Mouse (Mus musculus): Measurements from ENCODE around the gene Capn2.

The Capn2 gene

DNA sequence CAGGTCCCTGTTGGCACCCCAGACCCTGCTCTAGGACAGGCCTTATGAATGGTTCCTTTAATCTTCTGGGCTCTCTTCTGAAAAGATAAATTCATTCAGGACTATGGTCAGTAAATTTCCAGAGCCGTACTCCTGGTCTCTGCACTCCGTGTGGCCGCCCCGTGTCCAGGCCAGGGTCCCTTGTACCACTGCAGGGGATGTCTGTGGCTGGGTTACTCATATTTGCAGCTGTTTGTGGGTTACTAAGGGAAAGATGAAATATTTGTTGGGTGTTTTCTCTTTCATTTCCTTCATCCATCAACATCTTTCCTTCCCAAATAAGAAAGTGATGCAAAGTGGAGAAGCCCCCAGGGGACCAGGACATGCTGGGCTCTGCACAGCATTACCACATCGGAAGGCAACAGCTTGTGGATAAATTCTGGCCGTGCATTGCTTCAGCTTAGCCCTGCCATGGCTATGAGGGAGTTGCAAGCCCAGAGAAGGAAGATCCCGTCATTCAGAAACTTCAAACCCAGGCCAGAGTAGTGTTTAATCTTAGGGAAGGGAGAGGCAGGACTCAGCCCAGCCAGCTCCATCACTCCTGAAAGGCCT lies 15.5 kb downstream of the Capn2 start:
- no peak for DNase-seq (ENCODE audit: low read depth, low spot score)

- DNase-seq (ENCODE audit: low read depth, low spot score): no peak
These were observed 16.6 kb downstream of the Capn2 start for GRCm38 (mm10) chr1:182500843-182501242.

GRCm38 (mm10) chr1:182500224-182500623 lies 17.2 kb downstream of the Capn2 start:
- DNase-seq (ENCODE audit: low read depth, low spot score): no peak

- no peak for DNase-seq (ENCODE audit: low read depth, low spot score)
These were observed 17.8 kb downstream of the Capn2 start for GRCm38 (mm10) chr1:182499443-182500089.

DNA sequence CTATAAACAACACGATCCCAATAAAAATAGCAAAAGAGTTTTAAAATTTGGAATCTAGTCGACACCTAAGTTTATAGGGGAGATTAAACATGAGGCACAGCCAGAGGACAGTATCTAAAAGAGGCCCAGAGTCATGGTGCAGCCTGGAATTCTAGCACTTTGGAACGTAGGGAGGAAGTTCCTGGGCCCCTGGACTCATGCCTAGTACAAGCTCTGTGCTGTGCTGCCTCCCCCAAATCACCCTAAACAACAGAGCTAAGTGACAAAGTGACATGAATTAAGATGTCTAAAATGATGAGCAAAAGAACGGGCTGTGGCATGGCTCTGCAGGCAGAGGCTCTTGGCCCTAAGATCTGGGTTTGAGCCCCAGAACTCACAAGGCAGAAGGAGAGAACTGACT lies 19.7 kb downstream of the Capn2 start:
- no peak for DNase-seq (ENCODE audit: low read depth, low spot score)

- no peak for DNase-seq (ENCODE audit: low read depth, low spot score)
These were observed 20.7 kb downstream of the Capn2 start for GRCm38 (mm10) chr1:182496685-182497084.

DNA sequence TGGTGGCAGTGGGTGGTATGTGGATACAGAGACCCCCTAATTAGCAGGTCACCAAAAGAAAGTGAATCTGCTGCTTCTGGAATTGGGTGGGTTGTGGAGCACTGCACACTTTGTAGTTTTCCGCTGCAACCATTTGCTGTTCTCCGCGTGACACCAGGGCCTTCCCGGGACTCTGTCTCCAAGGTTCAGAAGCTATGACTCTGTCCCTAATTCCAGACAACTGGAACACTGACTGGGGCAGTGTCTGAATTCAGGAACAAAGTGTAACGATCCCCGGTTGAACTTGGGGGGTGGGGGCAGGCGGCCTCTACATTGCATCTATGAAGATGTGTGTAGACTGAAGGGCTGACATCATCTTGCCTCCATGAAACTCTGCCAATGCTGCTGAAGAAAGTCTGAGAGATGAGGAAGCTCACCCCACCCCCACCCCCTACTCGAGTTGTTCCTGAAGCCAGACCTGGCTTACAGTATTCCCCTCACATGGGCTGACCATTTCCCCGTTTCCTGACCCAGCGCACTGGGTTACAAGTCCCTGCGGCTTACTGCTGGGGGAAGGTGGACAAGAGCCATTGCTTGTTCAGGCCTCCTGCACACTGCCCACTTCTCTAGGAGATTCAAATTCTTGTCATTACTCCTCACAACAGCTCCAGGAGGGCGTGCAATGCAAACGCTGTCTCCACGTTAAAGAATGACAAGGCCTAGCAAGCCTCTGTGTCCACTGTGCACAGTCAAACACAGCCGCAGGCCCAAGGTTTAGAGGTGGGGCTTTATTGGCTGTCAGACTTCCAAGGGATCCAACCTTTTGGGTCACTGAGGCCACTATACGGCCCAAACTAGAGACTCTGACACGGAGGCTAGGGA lies 22.9 kb downstream of the Capn2 start:
- DNase-seq (ENCODE audit: low read depth, low spot score): no peak

DNA sequence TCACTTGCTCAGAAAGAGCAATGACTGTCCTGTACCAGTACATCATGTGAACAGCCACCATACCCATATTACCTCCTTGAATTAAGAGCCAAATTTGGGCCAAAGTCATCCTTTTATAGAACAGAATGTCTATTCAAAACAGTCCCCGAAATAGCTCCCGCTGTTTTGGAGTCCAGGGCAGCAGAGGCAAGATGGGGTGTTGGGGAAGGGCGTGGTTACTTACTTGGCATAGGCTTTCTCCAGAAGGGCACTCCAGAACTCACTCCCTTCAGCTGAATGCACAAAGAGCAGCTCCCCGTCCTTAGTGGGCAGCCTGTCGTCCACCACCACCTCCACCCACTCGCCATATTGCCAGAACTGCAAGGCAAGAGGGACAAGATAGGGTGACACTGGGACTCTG lies 25.6 kb downstream of the Capn2 start:
- no peak for DNase-seq (ENCODE audit: low read depth, low spot score)

GRCm38 (mm10) chr1:182490568-182490967 lies 26.8 kb downstream of the Capn2 start:
- DNase-seq (ENCODE audit: low read depth, low spot score): no peak

DNA sequence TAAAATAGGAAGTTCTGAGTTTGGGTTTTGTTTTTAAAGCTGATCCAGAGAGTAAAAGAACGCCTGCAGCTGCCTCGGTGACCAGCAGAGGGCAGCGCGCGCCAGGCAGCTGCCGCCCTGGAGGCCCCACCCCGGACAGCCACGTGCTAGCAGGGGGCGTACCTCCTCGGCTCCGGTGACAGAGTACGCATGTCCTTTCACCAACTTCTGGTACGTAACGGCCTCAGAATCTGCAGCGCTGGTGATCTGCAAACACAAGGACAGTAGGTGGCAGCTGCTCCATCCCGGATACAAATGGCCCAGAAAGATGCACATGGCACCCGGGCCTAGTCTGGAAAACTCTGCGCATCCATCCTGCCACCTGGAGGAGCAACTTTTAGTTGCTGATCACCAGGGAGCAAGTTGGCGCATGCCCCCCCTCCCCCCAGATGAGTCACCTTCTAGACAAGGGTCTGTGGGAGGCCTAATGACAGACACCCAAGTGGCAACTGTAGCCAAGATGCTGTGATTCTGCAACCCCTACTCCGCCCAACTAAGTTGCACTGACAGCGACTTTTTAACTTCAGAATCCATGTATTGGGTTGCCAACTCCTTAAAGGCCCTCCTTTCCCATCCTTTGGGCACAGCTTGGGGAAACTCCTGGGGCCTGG lies 27.5 kb downstream of the Capn2 start:
- peak; percentile 8 for DNase-seq (ENCODE audit: low read depth, low spot score)

DNA sequence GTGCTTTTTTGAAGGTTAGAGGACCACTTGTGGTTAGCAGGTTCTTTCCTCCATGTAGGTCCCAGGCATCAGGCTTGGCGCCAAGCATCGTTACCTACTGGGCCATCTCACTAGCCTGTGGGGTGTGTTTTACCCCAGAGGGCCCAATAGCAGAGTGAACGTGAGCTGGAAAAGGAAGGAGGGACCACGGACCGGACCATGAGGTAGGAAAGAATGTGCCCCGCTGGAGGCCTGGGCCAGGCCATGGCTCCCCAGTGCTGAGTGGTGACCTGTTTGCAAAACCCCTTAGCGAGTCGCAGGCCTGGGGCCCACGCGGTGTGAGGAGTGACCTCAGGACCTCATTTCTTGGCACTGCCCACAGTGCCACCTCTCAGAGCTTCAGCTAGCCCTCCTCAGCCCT lies 28.9 kb downstream of the Capn2 start:
- DNase-seq (ENCODE audit: low read depth, low spot score): no peak

DNA sequence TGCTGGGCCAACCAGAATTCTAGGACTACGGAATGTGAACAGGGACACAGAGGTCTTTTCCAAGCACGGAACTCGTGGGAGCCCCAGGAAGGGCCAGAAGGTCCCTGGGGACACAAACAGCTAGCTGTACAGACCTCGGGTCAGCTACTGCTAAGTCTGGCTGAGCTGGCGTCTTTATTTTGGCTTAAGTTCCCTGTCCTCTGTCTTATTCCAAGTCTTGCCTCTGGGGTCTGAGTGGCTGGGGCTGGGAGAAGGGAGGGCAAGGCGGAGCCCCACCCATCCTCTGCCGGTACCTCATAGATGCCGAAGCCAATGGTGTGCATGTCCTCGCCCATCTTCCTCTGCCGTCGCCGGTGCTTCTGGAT lies 33.5 kb downstream of the Capn2 start:
- no peak for DNase-seq (ENCODE audit: low read depth, low spot score)

DNA sequence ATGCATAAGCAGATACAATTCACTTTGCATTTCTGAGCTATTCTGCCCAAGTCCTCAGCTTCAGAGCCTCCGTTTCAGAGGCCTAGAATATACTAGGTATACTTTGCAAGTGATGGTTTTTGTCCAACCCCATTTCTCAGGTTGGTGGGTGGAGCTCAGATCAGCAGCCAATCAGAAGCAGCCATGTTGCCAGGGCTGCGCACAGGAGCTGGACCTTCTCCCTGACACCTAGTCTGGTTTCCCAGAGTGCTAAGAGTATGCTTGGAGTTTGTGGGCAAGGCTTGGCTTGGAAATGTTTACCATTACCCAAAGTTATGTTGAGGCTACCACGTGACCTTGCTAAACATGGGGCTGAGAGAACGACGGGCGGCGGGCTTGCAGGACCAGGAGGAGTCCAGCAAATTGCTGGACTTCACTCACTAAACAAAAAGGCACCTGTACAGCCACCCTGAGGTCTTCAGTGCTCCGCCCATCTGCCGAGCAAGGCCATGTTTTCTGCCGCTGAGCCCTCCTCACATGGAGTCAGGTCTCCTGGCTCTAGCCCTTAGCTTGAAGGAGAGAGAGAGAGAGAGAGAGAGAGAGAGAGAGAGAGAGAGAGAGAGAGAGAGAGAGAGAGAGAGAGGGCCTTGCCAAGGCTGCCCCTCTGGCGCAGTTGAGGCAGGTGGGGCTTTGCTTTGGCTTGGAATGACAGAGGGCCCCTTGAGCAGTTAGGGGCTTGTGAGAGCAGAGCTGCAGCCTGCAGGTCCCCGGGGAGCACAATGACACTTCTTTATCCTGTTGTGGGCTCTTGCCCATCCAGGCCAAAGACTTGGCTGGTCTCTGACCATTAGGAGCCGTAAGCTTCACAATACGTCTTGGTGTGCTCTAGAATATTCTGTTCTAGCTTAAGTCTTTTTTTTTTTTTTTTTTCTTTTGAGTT lies 34.2 kb downstream of the Capn2 start:
- DNase-seq (ENCODE audit: low read depth, low spot score): no peak

- DNase-seq (ENCODE audit: low read depth, low spot score): no peak
These were observed 35.6 kb downstream of the Capn2 start for GRCm38 (mm10) chr1:182481646-182482295.

- DNase-seq (ENCODE audit: low read depth, low spot score): no peak
These were observed 36.3 kb downstream of the Capn2 start for GRCm38 (mm10) chr1:182481138-182481537.

DNA sequence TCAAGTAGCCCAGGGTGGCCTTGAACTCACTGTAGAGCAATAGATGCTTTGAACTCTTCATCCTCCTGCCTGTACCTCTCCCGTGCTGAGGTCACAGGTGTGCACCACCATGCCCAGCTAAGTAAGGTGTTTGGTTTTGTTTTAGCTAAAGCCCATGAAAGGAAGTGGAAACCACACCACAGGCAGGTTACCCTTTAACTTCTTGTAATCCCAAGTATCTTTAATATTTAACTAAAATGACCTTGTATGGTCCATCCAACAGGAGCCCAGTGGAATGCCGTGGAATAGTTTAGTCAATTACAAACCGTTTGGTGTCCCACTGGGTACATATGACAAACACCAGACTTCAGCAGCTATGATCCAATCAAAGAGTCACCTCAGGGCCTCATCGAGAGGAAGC lies 38.5 kb downstream of the Capn2 start:
- DNase-seq (ENCODE audit: low read depth, low spot score): no peak

- DNase-seq (ENCODE audit: low read depth, low spot score): no peak
These were observed 42.2 kb downstream of the Capn2 start for GRCm38 (mm10) chr1:182475005-182475796.

DNA sequence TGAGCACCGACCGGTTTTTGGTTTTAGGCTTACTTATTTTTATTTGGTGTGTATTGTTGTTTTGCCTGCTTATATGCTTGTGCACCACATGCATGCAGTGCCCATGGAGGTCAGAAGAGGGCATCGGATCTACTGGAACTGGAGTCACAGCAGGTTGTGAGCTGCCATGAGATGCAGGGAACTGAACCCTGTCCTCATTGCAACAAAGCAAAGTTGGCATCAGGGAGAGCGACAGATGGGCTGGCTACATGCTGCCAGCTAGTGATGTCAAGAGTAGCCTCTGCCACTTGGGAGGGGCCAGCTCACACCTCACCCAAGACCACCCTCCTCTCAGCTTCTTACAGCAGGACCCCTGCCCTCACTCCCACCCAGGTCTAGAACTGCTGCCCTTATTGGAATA lies 51.4 kb downstream of the Capn2 start:
- DNase-seq (ENCODE audit: low read depth, low spot score): no peak

DNA sequence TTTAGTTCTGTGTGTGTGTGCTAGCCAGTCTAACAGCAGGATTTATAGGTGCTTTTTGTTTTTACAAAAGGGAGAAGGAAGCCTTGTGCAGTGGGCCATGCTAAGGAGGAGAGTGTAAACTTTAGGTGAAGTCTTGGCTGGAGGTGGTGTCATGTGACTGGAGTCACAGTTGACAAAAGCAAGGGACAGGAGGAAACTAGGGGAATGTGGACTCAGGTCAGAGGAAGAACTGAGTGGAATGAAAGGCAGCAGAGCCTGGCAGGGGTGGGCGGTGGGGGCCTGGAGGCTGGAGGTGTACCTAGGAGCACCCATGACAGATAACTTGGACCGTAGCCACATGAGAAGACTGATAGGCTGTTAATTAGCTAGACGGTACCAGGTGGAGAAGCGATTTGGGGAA lies 52.1 kb downstream of the Capn2 start:
- no peak for DNase-seq (ENCODE audit: low read depth, low spot score)

- no peak for DNase-seq (ENCODE audit: low read depth, low spot score)
These were observed 55.6 kb downstream of the Capn2 start for GRCm38 (mm10) chr1:182461813-182462212.
